Mouse (Mus musculus): Measurements from ENCODE around the gene Gm20388.

DNA sequence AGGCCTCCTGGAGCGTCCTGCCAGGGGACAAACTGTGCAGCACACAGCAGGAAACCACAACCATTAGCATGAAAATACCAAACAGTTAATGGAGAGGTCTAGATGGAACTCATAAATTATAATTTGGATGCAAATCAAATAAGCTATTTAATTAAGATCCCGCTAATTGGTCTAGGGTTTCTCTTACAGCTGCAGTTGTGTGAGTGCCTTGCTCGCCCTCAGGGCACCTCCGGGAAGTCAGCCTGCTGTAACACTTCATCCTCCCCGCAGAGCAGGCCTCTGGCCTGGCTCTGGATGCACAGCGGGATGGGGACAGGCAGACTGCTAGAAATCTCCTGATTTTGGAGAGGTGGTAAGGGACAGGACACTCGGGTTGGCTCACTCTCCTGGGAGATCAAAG, 2675.5 kb downstream of the Gm20388 start:
- TF ChIP-seq POLR2A (IDR thresholded peaks at IDR 0.05; ENCODE audit: borderline replicate concordance, extremely low read depth, insufficient read depth, insufficient read length, poor library complexity, severe bottlenecking) (no peak), CTCF (IDR thresholded peaks at IDR 0.05; ENCODE audit: borderline replicate concordance, extremely low read depth, insufficient read depth, insufficient read length) (no peak)

Data from brain, embryonic 14.5 days (tissue).